Mouse (Mus musculus): ENCODE results near the gene Cldn14.
"Not testable (repeated sequence)": the region's sequence is repeated elsewhere in the genome, so short reads cannot be mapped to it uniquely, and the experiment has no call there.

Gene Cldn14

GRCm38 (mm10) chr16:94009356-94009755 is 719 bp upstream of the Cldn14 start:
- no peak for DNase-seq (ENCODE audit: low read depth, low spot score)

- no peak for DNase-seq (ENCODE audit: low read depth, low spot score)
These were observed 1.7 kb downstream of the Cldn14 start for GRCm38 (mm10) chr16:94006706-94007665.

- no peak for DNase-seq (ENCODE audit: low read depth, low spot score)
These were observed 5.2 kb downstream of the Cldn14 start for GRCm38 (mm10) chr16:94003478-94003877.

GRCm38 (mm10) chr16:94001366-94001765 is 7.3 kb downstream of the Cldn14 start:
- DNase-seq (ENCODE audit: low read depth, low spot score), result no peak

- no peak for DNase-seq (ENCODE audit: low read depth, low spot score)
These were observed 9.7 kb downstream of the Cldn14 start for GRCm38 (mm10) chr16:93998895-93999294.

GRCm38 (mm10) chr16:93983576-93983975 is 25.1 kb downstream of the Cldn14 start:
- no peak for DNase-seq (ENCODE audit: low read depth, low spot score)

GRCm38 (mm10) chr16:93982341-93982740 is 26.3 kb downstream of the Cldn14 start:
- DNase-seq (ENCODE audit: low read depth, low spot score), result no peak

GRCm38 (mm10) chr16:93981190-93981841 is 27.3 kb downstream of the Cldn14 start:
- DNase-seq (ENCODE audit: low read depth, low spot score), result no peak

GRCm38 (mm10) chr16:93980338-93980737 is 28.3 kb downstream of the Cldn14 start:
- not testable (repeated sequence) for DNase-seq (ENCODE audit: low read depth, low spot score)

GRCm38 (mm10) chr16:93979316-93979715 is 29.3 kb downstream of the Cldn14 start:
- DNase-seq (ENCODE audit: low read depth, low spot score), result no peak

- no peak for DNase-seq (ENCODE audit: low read depth, low spot score)
These were observed 31.1 kb downstream of the Cldn14 start for GRCm38 (mm10) chr16:93977587-93977986.

- DNase-seq (ENCODE audit: low read depth, low spot score), result no peak
These were observed 31.7 kb downstream of the Cldn14 start for GRCm38 (mm10) chr16:93976907-93977306.

- DNase-seq (ENCODE audit: low read depth, low spot score), result no peak
These were observed 33.2 kb downstream of the Cldn14 start for GRCm38 (mm10) chr16:93975430-93975829.

GRCm38 (mm10) chr16:93974278-93974677 is 34.4 kb downstream of the Cldn14 start:
- no peak for DNase-seq (ENCODE audit: low read depth, low spot score)

GRCm38 (mm10) chr16:93973554-93973953 is 35.1 kb downstream of the Cldn14 start:
- DNase-seq (ENCODE audit: low read depth, low spot score), result no peak

GRCm38 (mm10) chr16:93973123-93973522 is 35.5 kb downstream of the Cldn14 start:
- DNase-seq (ENCODE audit: low read depth, low spot score), result no peak

- DNase-seq (ENCODE audit: low read depth, low spot score), result no peak
These were observed 37.6 kb downstream of the Cldn14 start for GRCm38 (mm10) chr16:93971046-93971445.

GRCm38 (mm10) chr16:93967893-93968292 is 40.7 kb downstream of the Cldn14 start:
- no peak for DNase-seq (ENCODE audit: low read depth, low spot score)

- no peak for DNase-seq (ENCODE audit: low read depth, low spot score)
These were observed 46.4 kb downstream of the Cldn14 start for GRCm38 (mm10) chr16:93962283-93962682.

GRCm38 (mm10) chr16:93961099-93961646 is 47.5 kb downstream of the Cldn14 start:
- DNase-seq (ENCODE audit: low read depth, low spot score), result no peak

- no peak for DNase-seq (ENCODE audit: low read depth, low spot score)
These were observed 48.1 kb downstream of the Cldn14 start for GRCm38 (mm10) chr16:93960495-93960894.

- DNase-seq (ENCODE audit: low read depth, low spot score), result no peak
These were observed 51.2 kb downstream of the Cldn14 start for GRCm38 (mm10) chr16:93957402-93957801.

All from forelimb bud, embryonic 11.5 days (tissue).